Mouse (Mus musculus) cerebellum, adult (tissue): ENCODE data around the gene Slc16a2.
"Not testable (repeated sequence)": the region's sequence is repeated elsewhere in the genome, so short reads cannot be mapped to it uniquely, and the experiment has no call there.

Source experiments
- ATAC-seq: cut with Nextera tagmentation; 2 replicates; pipeline ENCODE4 v1.9.2; 2017; ENCODE audit warnings: mild to moderate bottlenecking, moderate library complexity, mixed read lengths; ENCODE audit not compliant: insufficient number of reproducible peaks, low FRiP score, low TSS enrichment

Gene Slc16a2

GRCm38 (mm10) chrX:103670245-103670644 is 151.5 kb downstream of the Slc16a2 start:
- ATAC-seq, result no peak

GRCm38 (mm10) chrX:103664445-103664844 is 157.3 kb downstream of the Slc16a2 start:
- not testable (repeated sequence) for ATAC-seq

GRCm38 (mm10) chrX:103658985-103659384 is 162.8 kb downstream of the Slc16a2 start:
- ATAC-seq, result no peak

- ATAC-seq, result no peak
Measured at GRCm38 (mm10) chrX:103653021-103653420, 168.8 kb downstream of the Slc16a2 start.

- no peak for ATAC-seq
Measured at GRCm38 (mm10) chrX:103652048-103652447, 169.7 kb downstream of the Slc16a2 start.
